Mouse (Mus musculus) embryonic fibroblast, embryonic 13.5 days (primary cell): ENCODE measurements at regions not wholly inside any gene's neighbourhood (a gene's known extent, or its start where the extent isn't known, plus 50 kb on each side); places are given as distances from the start of the nearest gene placed in this dataset.

Experiments
- CTCF ChIP-seq: IDR thresholded peaks from 2 replicates; pipeline ENCODE4 v1.5.1; 2011; ENCODE audit warnings: mild to moderate bottlenecking, control low read depth, low read length, moderate library complexity, borderline replicate concordance; ENCODE audit not compliant: insufficient read depth
- POLR2A ChIP-seq: IDR thresholded peaks from 2 replicates; pipeline ENCODE4 v1.6.1; 2011; ENCODE audit warnings: low read depth, mild to moderate bottlenecking, control low read depth, low read length, moderate library complexity

DNA sequence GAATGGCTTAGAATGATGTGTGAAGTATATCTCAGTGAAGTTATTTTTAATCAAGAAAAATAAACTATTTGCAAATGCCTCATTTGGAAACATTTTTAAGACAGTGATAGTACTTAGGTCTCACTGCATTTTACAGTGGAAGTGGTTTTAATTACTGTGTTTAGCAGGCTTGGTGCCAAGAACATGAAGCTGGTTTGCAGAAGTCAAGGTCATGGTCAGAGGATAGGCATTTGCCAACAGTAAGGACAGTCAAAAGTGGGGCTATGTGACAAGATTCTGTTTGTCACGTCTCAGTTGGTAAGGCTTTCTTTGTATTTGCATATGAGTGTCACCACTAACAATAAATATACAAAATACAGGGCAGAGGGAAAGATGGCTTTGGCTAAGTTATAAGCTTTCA lies 254.2 kb upstream of the Cdyl start:
- TF ChIP-seq CTCF (no peak), POLR2A (no peak)
